ENCODE assay signal across 17 mouse cellular contexts in genomic region chr4:114720696-114721095, GRCm38 (mm10).
"Had no signal": no experiment of that assay in that cellular context is flagged by ENCODE, and none has a peak within 500 bp of the region (broad histone marks: within the 10 kb centered on the region; RNA-seq: fewer than 3 reads in every experiment).

No protein-coding gene starts in this region.

- H3K27me3 ChIP-seq: midbrain, embryonic 15.5 days; neural tube, embryonic 13.5 days; stomach, embryonic 15.5 days had no signal

- DNase-seq: kidney, adult 2 months; layer of hippocampus, postnatal 36 days; liver; lung, adult 2 months; lung, postnatal 36 days; retina, postnatal 1 day; right cerebral cortex, postnatal 4 days; spleen, adult 18-20 months; thymus, postnatal 4 days had no signal

- H3K27ac ChIP-seq: kidney, embryonic 15.5 days; liver, embryonic 14.5 days; midbrain, embryonic 15.5 days; neural tube, embryonic 13.5 days; stomach, embryonic 15.5 days had no signal

- H3K9ac ChIP-seq: kidney, embryonic 15.5 days; liver, embryonic 14.5 days; midbrain, embryonic 15.5 days; neural tube, embryonic 13.5 days; stomach, embryonic 15.5 days had no signal

- H3K4me1 ChIP-seq: midbrain, embryonic 15.5 days; neural tube, embryonic 13.5 days; stomach, embryonic 15.5 days had no signal

- H3K9me3 ChIP-seq: stomach, embryonic 15.5 days had no signal

- H3K4me3 ChIP-seq: kidney, embryonic 15.5 days; midbrain, embryonic 15.5 days; neural tube, embryonic 13.5 days; stomach, embryonic 15.5 days had no signal

- ATAC-seq: intestine, embryonic 16.5 days; lung, postnatal 0 days; midbrain, embryonic 15.5 days had no signal

- H3K4me2 ChIP-seq: kidney, embryonic 15.5 days; midbrain, embryonic 11.5 days; midbrain, embryonic 15.5 days; neural tube, embryonic 13.5 days; stomach, embryonic 15.5 days had no signal

- H3K36me3 ChIP-seq: kidney, embryonic 15.5 days; midbrain, embryonic 15.5 days; neural tube, embryonic 13.5 days; stomach, embryonic 15.5 days had no signal
